Mouse (Mus musculus) left cerebral cortex, postnatal 10 days (tissue): ENCODE measurements around the gene Tcea3. TPM values are rescaled to one million over a fixed set of nuclear protein-coding genes. Genes with fewer than 3 reads are reported as not detected.
A peak's percentile ranks its signal among the peaks of the same experiment; 100 is the strongest.

ENCODE experiments used
- DNase-seq, 2 experiments: peaks; one replicate each; pipeline ENCODE4 v3.0.0; 2021 to 2022; ENCODE audit warnings: low spot score in 2 of 2, mixed read lengths in 1 of 2; ENCODE audit errors: extremely low spot score in 1 of 2
- intact Hi-C: fragments of 180-260 bp; cut with DNase I; formaldehyde crosslinking; loops from one replicate; pipeline ENCODE4 v1.15.1; 2025
- total RNA-seq, 2 experiments: library from RNA; stranded (reverse); gene quantifications; 2 replicates each; pipeline ENCODE4 v1.2.3; 2021

The Tcea3 gene
- 1 to 10 TPM in 1 of 2 experiments, under 1 TPM in 1; 0.51 to 1.0 TPM for total RNA-seq

DNA sequence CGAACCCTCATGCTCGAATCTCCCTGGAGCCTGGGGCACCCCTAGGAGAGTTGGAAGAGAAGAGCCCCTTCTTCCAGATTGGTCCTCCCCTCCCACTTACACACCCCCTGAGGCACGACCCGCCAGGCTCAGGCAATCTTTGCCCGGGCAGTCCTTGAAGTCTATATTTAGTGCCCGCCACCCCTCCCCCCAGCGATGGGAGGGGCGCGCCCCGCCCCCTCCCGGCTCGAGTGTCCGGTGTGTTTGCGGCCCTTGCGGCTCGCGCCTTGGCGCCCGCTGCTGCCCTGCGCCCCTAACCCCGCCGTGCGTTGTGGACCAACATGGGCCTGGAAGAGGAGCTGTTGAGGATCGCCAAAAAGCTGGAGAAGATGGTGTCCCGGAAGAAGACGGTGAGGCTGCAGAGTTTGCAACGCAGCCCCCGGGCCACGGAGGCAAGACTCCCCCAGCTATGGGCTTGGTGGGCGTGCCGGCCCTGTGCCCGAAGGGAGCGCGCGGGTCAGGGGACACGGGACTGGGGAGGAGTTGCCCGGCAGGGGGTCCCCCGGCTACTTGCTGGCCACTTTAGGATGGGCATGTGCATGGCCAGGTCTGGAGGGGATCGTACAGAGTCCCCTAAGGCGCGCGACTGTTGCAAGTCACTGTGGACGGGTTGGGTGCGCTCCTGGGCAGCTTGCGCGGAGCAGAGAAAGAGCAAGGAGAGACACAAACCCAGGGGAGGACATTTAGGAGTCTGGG is at the start of gene Tcea3:
TSS of gene Tcea3 (plus strand) at position 1 of the 735 bp plus-strand sequence.
- intact Hi-C loops = no loop called here
- peak in 1 of 2 experiments; percentile 63 for DNase-seq

GRCm38 (mm10) chr4:136198846-136199245 is 48.7 kb upstream of the Tcea3 start:
- DNase-seq = no peak
- intact Hi-C loops = no loop called here

DNA sequence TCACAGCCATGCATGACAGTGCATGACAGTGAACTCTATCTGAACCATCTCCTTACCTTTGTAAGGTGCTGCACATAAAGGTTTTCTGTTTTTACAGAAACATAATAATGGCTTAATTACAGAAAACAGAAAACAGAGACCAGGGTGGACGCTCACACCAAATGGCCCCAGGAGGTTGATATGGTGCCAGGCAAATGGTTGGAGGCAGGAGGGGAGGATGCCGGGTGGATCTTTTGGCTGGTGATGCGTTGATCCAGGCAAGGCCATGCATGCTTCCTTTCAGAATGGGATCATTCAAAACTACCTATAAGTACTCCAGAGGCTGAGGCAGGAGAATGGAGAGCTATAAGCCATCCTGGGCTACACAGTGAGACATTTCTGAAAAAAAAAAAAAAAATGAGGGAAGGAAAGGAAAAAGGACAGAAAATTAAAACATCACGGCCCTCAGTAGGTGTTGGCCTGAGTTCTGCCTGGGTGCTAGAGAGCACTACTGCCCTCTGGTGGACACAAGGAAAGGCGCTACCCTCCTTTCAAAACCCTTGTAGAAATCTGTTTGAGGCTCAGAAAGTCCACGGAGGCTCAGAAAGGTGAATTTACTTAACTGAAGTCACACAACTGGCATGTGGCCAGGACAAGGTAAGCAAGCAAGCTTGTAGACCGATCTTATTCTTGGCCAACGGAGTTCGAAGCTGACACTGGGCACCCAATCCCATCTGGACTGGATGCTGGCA is 47.8 kb upstream of the Tcea3 start:
- DNase-seq = peak in 1 of 2 experiments; percentile 47
- intact Hi-C loops = loop anchor here (2.0 kb wide), 1 partner anchor 37 kb away; no protein-coding TSS in a partner anchor

- intact Hi-C loops = no loop called here
- peak; percentile 45 to 81 for DNase-seq
Measured at GRCm38 (mm10) chr4:136202509-136202908, 45.0 kb upstream of the Tcea3 start.

- DNase-seq = no peak
- intact Hi-C loops = no loop called here
Measured at GRCm38 (mm10) chr4:136204775-136205174, 42.8 kb upstream of the Tcea3 start.

DNA sequence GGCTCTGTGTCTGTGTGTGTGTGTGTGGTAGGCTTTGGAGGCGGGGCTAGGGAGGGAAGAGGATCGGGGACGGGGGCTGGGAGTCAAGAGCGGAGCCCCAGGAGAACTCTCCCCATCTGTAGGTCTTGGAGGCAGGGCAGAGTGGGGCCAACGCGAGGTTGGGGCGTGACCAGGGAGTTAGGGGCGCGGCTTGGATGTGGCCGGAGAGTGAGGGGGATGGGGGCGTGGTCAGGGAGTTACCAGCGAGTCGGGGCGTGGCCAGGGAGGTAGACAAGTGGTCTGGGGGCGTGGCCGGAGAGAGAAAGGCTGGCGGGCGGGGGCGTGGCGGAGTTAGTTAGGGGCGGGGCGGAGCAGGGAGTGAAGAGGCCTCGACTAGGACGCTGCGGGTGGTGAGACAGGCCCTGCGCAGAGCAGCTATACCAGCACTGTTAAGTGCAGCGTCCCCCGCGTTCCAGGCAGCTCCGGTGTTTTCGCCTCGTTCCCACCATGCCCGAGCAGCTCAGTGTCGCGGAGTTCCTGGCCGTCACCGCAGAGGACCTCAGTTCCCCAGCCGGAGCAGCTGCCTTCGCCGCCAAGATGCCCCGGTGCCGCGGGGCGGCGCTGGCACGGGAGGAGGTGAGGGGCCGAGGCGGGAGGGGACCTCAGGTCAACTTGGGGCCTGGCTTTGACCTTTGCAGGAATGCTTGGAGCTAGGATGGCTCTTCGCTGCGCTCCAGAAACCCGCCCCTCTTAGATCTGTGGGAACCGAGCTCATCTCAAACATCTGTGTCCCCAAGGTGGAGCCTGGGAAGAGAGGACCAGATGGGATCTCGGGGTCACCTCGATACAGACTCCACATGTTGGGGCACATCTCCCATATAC is 41.3 kb upstream of the Tcea3 start, which contains the start of gene Asap3:
TSS of gene Asap3 (plus strand) at position 333 of the 861 bp plus-strand sequence.
- intact Hi-C loops = no loop called here
- peak; percentile 83 to 98 for DNase-seq

DNA sequence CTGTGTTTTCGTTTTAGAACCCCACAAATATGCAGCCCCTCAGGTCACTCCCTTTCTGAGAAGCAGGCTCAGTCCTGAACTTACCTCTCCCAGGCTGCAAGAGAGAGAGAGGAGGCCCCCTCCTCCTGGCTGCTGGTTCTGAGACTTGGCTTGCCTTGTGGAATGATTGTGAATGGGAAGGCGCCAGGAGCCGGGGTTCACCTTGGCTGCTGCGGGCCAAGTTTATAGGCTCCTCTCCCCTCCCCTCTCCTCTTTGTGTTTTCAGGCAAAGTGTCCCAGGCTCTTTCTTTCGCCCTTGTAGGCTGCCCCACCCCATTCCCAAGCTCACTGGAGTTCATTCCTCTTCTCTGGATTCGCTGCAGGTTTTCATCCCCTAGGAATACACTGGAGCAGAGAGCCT is 40.6 kb upstream of the Tcea3 start:
- intact Hi-C loops = no loop called here
- no peak for DNase-seq

DNA sequence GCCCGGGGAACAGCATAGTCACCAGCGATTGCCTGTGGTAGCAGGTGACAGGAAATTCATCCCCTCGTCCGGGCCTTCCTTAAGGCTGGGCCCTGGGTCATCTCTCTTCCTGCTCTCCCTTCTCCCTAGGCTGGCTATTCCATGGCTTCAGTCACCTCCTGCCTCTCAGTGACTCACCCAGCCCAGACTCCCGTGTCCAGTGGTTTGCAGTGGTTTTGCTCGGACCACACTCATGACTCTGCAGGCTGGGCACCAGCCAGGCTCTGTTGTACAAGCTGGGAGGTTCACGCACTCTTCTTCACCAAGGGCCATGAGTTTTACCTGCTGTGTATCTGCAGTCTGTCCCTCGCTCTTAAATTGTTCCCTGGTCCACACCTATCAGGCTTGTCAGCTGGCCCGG is 36.6 kb upstream of the Tcea3 start:
- no peak for DNase-seq
- intact Hi-C loops = no loop called here

GRCm38 (mm10) chr4:136213629-136214028 is 33.9 kb upstream of the Tcea3 start:
- DNase-seq = no peak
- intact Hi-C loops = no loop called here

DNA sequence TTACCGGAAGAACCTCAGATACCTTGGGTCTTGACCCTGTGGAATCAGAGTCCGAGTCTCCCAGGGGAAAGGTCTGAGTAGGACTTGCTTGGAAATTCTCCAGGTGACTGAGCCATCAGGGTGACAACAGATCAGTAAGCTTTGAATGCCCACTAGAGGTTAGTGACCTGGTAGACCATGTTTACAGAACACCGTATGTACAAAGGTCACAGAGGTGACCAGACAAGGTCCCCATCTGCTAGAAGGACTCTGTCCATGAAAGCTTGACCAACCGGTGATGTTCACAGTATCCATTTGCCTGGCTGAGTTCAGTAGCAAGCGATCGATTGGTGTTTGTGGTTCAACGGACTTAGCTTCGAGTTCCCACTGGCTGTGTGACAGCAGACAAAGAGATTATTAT is 32.7 kb upstream of the Tcea3 start:
- intact Hi-C loops = no loop called here
- no peak for DNase-seq

DNA sequence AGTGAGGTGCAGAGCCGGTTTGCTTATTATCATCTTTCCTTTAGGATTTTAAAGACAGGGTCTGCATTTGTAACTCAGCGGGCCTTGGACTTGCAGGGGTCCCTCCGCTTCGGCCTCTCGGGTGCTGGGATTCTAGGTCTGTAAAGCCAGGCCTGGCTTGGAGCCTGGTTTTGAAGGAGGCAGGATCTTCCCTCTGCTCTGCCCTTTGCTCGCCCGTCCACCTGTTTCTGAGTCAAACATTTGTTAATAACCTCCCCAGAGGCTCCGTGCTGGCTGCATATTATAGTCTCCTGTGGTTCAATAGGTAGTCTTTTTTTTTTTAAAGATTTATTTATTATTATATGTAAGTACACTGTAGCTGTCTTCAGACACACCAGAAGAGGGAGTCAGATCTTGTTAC is 32.0 kb upstream of the Tcea3 start:
- DNase-seq = no peak
- intact Hi-C loops = no loop called here

DNA sequence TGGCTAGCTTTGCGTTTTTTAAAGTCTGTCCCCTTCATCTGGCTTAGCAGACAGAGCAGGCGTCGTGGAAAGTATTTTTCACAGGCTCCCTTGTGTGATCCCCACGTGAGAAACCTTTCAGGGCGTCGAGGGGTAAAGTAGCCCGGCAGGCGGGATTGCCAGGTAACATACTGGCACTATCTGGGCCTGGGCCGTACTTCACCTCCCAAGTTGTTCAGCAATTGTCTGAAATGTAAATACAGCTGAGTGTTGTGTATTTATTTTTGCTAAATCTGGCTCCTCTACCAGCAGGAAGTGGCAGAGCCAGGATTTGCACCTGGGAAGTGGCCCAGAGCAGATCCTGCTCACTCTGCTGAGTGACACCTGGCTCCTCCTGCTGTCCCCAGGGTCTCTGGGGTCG is 30.5 kb upstream of the Tcea3 start:
- intact Hi-C loops = no loop called here
- DNase-seq = no peak

DNA sequence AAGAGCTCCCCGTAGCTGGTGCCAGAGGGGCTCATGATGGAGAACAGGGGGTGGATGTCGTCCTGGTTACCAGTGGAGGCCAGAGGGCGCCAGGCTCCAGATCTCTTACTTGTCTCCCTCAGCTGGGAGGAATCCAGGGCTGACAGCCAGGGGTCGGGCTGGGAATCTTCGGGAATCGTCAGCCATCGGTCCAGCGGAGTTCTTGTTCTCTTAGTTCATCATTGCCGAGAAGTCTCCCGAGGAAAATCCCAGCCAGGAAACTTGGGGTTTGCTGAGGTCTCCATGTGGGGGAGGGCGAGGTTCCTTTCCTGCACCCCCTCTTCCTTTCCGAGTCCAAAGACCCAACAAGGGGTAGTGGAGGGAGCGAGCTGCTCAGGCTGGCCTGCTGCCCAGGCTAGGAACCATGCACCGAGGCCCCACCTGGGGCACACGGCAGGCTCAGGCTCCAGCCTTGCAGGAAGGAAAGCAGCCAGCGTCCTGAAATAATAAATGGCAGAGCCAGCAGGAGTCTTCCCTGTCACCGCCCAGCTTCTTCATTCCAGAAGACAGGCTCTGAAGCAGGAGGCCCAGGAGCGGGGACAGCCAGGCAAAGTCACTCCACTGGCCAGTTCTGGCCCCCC is 28.8 kb upstream of the Tcea3 start:
- intact Hi-C loops = no loop called here
- DNase-seq = peak; percentile 18 to 81

DNA sequence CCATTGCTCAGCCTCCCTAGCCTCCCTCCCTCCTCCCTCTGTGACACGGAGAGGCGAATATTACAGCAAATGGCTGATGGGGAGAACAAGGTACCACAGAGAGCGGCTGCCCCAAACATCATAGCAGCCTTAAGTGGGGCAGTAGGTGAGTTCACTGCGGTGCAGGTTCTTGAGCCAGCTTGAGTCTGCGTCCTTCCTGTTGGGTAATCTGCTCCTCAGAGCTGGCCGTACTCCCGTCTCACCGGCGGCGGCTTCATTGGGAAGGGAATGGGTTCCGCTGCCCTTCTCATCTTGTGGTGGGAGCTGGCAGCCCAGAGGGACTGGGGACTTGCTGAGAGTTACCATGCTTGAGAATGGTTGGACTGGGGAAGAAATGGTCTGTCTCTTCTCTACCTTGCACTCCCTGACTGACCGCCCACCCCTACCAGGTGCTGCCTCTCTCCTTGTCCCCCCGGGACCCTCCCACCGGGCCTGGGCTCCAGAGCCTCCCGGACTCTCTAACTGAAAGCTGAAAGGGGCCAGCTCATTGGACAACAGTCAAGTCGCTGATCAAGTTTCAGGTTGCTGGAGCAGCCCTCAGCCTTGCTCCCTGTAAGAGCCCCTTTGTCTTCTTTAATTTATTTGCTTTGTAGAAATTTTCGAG is 27.3 kb upstream of the Tcea3 start:
- intact Hi-C loops = no loop called here
- DNase-seq = no peak

GRCm38 (mm10) chr4:136223549-136224239 is 23.8 kb upstream of the Tcea3 start:
- intact Hi-C loops = no loop called here
- peak in 1 of 2 experiments; percentile 50 for DNase-seq

DNA sequence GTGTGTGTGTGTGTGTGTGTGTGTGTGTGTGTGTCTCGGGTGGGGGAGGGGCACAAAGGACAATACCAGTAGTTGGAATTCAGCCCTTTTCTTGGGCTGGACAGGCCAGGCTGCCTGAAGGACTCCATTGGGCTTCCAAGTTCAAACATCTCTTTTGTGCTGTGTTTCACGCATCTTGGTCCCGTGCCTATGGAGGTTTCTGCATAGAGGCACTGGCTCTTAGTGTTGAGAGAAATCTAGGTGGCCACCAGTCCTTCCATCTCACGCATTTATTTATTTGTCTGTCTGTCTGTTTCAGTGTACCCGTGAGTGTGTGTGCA is 23.3 kb upstream of the Tcea3 start:
- DNase-seq = peak in 1 of 2 experiments; percentile 66
- intact Hi-C loops = no loop called here

- intact Hi-C loops = no loop called here
Measured at GRCm38 (mm10) chr4:136224677-136225460, 22.7 kb upstream of the Tcea3 start.

More at GRCm38 (mm10) chr4:136224677-136225460, 22.7 kb upstream of the Tcea3 start:
- no peak for DNase-seq
